Mouse (Mus musculus) thymus, adult 2 months (tissue): ENCODE results near the gene Ust.

ENCODE experiments used
- CTCF ChIP-seq: fragments of 200-500 bp; IDR thresholded peaks from 2 replicates; pipeline ENCODE4 v1.5.1; 2012; ENCODE audit warnings: mild to moderate bottlenecking, control low read depth, low read length, moderate library complexity, borderline replicate concordance; ENCODE audit not compliant: control insufficient read depth, poor library complexity, insufficient read depth; ENCODE audit errors: extremely low read depth
- POLR2A ChIP-seq: fragments of 200-500 bp; IDR thresholded peaks from 2 replicates; pipeline ENCODE4 v1.6.1; 2012; ENCODE audit warnings: mild to moderate bottlenecking, low read length, control low read depth, moderate library complexity; ENCODE audit not compliant: control insufficient read depth, poor library complexity, insufficient read depth; ENCODE audit errors: extremely low read depth

DNA sequence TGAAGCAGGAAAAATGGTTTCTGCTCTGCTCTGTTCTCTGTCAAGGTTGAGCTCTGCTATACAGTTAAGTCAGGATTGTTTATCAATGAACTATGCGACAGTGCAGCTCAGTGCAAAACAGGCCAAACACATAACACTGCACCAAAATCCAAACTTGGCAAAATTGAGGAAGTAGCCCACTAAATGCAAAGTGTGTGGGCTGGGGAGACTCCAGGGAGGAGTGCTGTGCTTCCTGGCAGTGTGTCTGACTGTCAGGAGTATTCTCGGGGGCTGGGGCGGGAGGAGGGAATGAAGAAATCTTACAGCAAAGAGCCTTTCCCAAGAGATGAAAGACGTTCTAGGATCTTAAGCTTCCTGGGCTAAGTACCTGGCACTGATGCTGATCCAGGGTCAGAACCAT, 165.1 kb downstream of the Ust start:
- TF ChIP-seq POLR2A (no peak), CTCF (no peak)
